Mouse (Mus musculus) neural tube, embryonic 11.5 days (tissue): Measurements from ENCODE around the gene Gsdma3. TPM values are rescaled to one million over a fixed set of nuclear protein-coding genes. Genes with fewer than 3 reads are reported as not detected.
"Not testable (repeated sequence)": the region's sequence is repeated elsewhere in the genome, so short reads cannot be mapped to it uniquely, and the experiment has no call there.

ENCODE experiments used
- ATAC-seq: fragments of 200-750 bp; cut with Nextera tagmentation; 2 replicates; pipeline ENCODE4 v1.8.0; 2017; ENCODE audit warnings: moderate number of reproducible peaks, mild to moderate bottlenecking, moderate TSS enrichment, moderate library complexity; ENCODE audit not compliant: insufficient read depth, low FRiP score, low TSS enrichment
- DNase-seq: peaks from one replicate; pipeline ENCODE4 v3.0.0-alpha.2; 2015; ENCODE audit warnings: low spot score
- H3K27ac ChIP-seq: fragments of 300-500 bp; sonication (generic); 2 replicates; pipeline ENCODE4 v1.5.1; 2014; ENCODE audit warnings: low read depth, mild to moderate bottlenecking, low read length
- H3K27me3 ChIP-seq: fragments of 300-500 bp; sonication (generic); 2 replicates; pipeline ENCODE4 v1.6.1; 2014; ENCODE audit warnings: mild to moderate bottlenecking, low read length, mixed read lengths; ENCODE audit not compliant: control insufficient read depth, insufficient read depth
- H3K36me3 ChIP-seq: fragments of 300-500 bp; sonication (generic); 2 replicates; pipeline ENCODE4 v1.6.1; 2014; ENCODE audit warnings: mild to moderate bottlenecking, low read length, moderate library complexity, mixed read lengths; ENCODE audit not compliant: control insufficient read depth, insufficient read depth
- H3K4me1 ChIP-seq: fragments of 300-500 bp; sonication (generic); 2 replicates; pipeline ENCODE4 v1.6.1; 2014; ENCODE audit warnings: low read length, mixed read lengths; ENCODE audit not compliant: control insufficient read depth, insufficient read depth
- H3K4me2 ChIP-seq: fragments of 300-500 bp; sonication (generic); 2 replicates; pipeline ENCODE4 v1.6.1; 2014; ENCODE audit warnings: low read depth, mild to moderate bottlenecking, moderate library complexity
- H3K4me3 ChIP-seq: fragments of 300-500 bp; sonication (generic); 2 replicates; pipeline ENCODE4 v1.5.1; 2014; ENCODE audit warnings: low read depth, low read length
- H3K9ac ChIP-seq: fragments of 300-500 bp; sonication (generic); 2 replicates; pipeline ENCODE4 v1.6.1; 2014; ENCODE audit warnings: mild to moderate bottlenecking, low read length
- H3K9me3 ChIP-seq: fragments of 300-500 bp; sonication (generic); 2 replicates; pipeline ENCODE4 v1.6.1; 2016; ENCODE audit warnings: low read length; ENCODE audit not compliant: control insufficient read depth
- WGBS: fragments of 180-500 bp; shearing (Covaris S2); extraction: QIAGEN DNeasy Blood & Tissue Kit; methylation state at CpG from one replicate; pipeline ENCODE4 v1.1.7; 2014; 5-methylcytosine and 5-hydroxymethylcytosine counted together
- polyA plus RNA-seq: library from polyadenylated mRNA; unstranded; fragments of >200 nt; fragmentation: Nextera tagmentation; extraction: Ambion mirVana; gene quantifications from 2 replicates; pipeline ENCODE4 v1.2.1, GENCODE M21; 2014

Gsdma3 gene
- polyA plus RNA-seq, 1 experiment from 2014 or later: not detected

GRCm38 (mm10) chr11:98602090-98602690 is 24.0 kb upstream of the Gsdma3 start:
- H3K27ac ChIP-seq: no peak overlapping the region
- H3K36me3 ChIP-seq: no peaks in the 10 kb centered on the region
- H3K4me2 ChIP-seq: peak overlapping the region; percentile 48
- H3K9me3 ChIP-seq: no peaks in the 10 kb centered on the region
- peak; percentile 60 for DNase-seq
- WGBS: 1% methylated on average over 20 of the region's 20 CpGs
- ATAC-seq: no peak
- peaks cover 2% of the 10 kb centered on the region; the same call in 1 of the 2 replicates for H3K4me1 ChIP-seq
- peak overlapping the region; percentile 35 for H3K9ac ChIP-seq
- peaks cover 7% of the 10 kb centered on the region; the same call in 1 of the 2 replicates for H3K27me3 ChIP-seq
- H3K4me3 ChIP-seq: peak overlapping the region; percentile 24

- H3K4me3 ChIP-seq: no peak overlapping the region
- peaks cover 2% of the 10 kb centered on the region; the same call in 1 of the 2 replicates for H3K4me1 ChIP-seq
- H3K4me2 ChIP-seq: no peak overlapping the region
- ATAC-seq: no peak
- no peaks in the 10 kb centered on the region for H3K9me3 ChIP-seq
- no peak overlapping the region for H3K9ac ChIP-seq
- no peak for DNase-seq
- WGBS: 87% methylated on average over 2 of the region's 2 CpGs
- no peak overlapping the region for H3K27ac ChIP-seq
- peaks cover 3% of the 10 kb centered on the region; the same call in 1 of the 2 replicates for H3K27me3 ChIP-seq
- no peaks in the 10 kb centered on the region for H3K36me3 ChIP-seq
Observed at GRCm38 (mm10) chr11:98603953-98604352, 22.2 kb upstream of the Gsdma3 start.

- not testable (repeated sequence) for H3K9me3 ChIP-seq, H3K27me3 ChIP-seq, H3K36me3 ChIP-seq, H3K4me3 ChIP-seq, H3K27ac ChIP-seq, H3K4me1 ChIP-seq, DNase-seq, ATAC-seq, H3K9ac ChIP-seq, H3K4me2 ChIP-seq
- WGBS: 69% methylated on average over 6 of the region's 6 CpGs
Observed at GRCm38 (mm10) chr11:98604911-98605310, 21.2 kb upstream of the Gsdma3 start.

GRCm38 (mm10) chr11:98606763-98607162 is 19.4 kb upstream of the Gsdma3 start:
- no peaks in the 10 kb centered on the region for H3K27me3 ChIP-seq
- no peak overlapping the region for H3K4me2 ChIP-seq
- ATAC-seq: no peak
- no peak for DNase-seq
- WGBS: 8% methylated on average over 3 of the region's 3 CpGs
- H3K4me1 ChIP-seq: peaks cover 2% of the 10 kb centered on the region; the same call in 1 of the 2 replicates
- H3K9me3 ChIP-seq: no peaks in the 10 kb centered on the region
- H3K27ac ChIP-seq: no peak overlapping the region
- no peaks in the 10 kb centered on the region for H3K36me3 ChIP-seq
- H3K4me3 ChIP-seq: no peak overlapping the region
- no peak overlapping the region for H3K9ac ChIP-seq

GRCm38 (mm10) chr11:98620791-98621190 is 5.4 kb upstream of the Gsdma3 start:
- ATAC-seq (no peak), DNase-seq (no peak)
- Histone ChIP-seq H3K9ac (no peak overlapping the region), H3K27me3 (no peaks in the 10 kb centered on the region), H3K36me3 (no peaks in the 10 kb centered on the region), H3K9me3 (no peaks in the 10 kb centered on the region), H3K4me1 (no peaks in the 10 kb centered on the region), H3K27ac (no peak overlapping the region), H3K4me2 (no peak overlapping the region), H3K4me3 (no peak overlapping the region)
- 93% methylated on average over 13 of the region's 13 CpGs for WGBS

- not testable (repeated sequence) for H3K4me2 ChIP-seq, H3K9me3 ChIP-seq, H3K9ac ChIP-seq, H3K4me3 ChIP-seq, ATAC-seq, H3K36me3 ChIP-seq, H3K27ac ChIP-seq, H3K27me3 ChIP-seq, H3K4me1 ChIP-seq, DNase-seq
- 81% methylated on average over 6 of the region's 6 CpGs for WGBS
Observed at GRCm38 (mm10) chr11:98623981-98624380, 2.2 kb upstream of the Gsdma3 start.

GRCm38 (mm10) chr11:98624381-98624780 is 1.8 kb upstream of the Gsdma3 start:
- 85% methylated on average over 2 of the region's 2 CpGs for WGBS
- H3K9me3 ChIP-seq, H3K4me3 ChIP-seq, H3K36me3 ChIP-seq, H3K9ac ChIP-seq, H3K4me1 ChIP-seq, H3K27ac ChIP-seq, H3K27me3 ChIP-seq, H3K4me2 ChIP-seq, DNase-seq, ATAC-seq: not testable (repeated sequence)

GRCm38 (mm10) chr11:98628706-98629105 is 2.5 kb downstream of the Gsdma3 start:
- Histone ChIP-seq H3K4me1 (no peaks in the 10 kb centered on the region), H3K27me3 (no peaks in the 10 kb centered on the region), H3K9me3 (no peaks in the 10 kb centered on the region), H3K4me3 (no peak overlapping the region), H3K27ac (no peak overlapping the region), H3K4me2 (no peak overlapping the region), H3K36me3 (no peaks in the 10 kb centered on the region), H3K9ac (no peak overlapping the region)
- 95% methylated on average over 3 of the region's 3 CpGs for WGBS
- DNase-seq (no peak), ATAC-seq (no peak)

GRCm38 (mm10) chr11:98630646-98631045 is 4.5 kb downstream of the Gsdma3 start:
- WGBS: 89% methylated on average over 5 of the region's 5 CpGs
- no peak for ATAC-seq

More at GRCm38 (mm10) chr11:98630646-98631045, 4.5 kb downstream of the Gsdma3 start:
- no peak overlapping the region for H3K4me3 ChIP-seq
- H3K9me3 ChIP-seq: no peaks in the 10 kb centered on the region
- H3K9ac ChIP-seq: no peak overlapping the region
- no peak for DNase-seq
- H3K4me1 ChIP-seq: no peaks in the 10 kb centered on the region
- no peak overlapping the region for H3K27ac ChIP-seq
- no peaks in the 10 kb centered on the region for H3K36me3 ChIP-seq
- no peaks in the 10 kb centered on the region for H3K27me3 ChIP-seq
- no peak overlapping the region for H3K4me2 ChIP-seq
